Mouse (Mus musculus): Measurements from ENCODE around the gene Wdr92.

Wdr92 gene

DNA sequence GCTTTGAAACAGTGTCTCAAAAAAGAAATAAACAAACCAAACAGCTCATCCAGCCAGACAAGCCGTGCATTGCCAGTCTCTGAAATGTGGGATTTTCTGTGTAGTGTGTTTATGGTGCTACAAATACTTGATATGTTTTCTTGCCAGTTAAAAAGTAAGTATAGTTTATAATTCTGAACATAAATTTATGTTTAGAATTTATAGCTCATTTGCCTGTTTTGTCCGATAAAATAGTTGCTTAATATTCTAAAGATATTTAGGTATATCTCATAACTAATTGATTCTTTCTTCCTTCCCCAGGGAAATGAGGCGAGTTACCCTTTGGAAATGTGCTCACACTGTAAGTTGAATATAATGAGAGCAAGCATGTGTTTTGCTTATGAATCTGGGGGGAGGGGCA, at the start of gene Wdr92:
Wdr92 (plus strand) TSS at position 301 of the 400 bp plus-strand sequence.
- DNase-seq (ENCODE audit: low spot score in 2 of 2), result no peak

DNA sequence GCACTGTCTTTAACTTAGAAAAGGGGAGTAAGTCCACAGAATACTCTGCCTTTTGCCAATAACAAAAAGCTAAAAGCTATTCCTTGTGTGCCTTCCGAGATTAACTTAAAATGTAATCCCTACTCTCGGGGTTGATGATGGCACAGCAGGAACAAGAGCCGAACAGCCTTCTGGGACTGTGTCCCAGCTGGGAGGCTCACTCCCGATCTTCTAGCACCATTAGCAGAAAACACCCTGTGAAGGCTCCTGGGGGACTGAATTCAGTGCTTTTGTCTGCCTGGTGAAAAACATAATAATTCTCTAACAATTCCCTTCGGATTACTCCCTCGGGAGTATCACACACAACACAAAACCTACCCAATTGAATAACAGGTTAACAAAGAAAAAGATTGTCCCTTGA, 46.3 kb upstream of the Wdr92 start:
- DNase-seq (ENCODE audit: low spot score in 2 of 2), result no peak

DNA sequence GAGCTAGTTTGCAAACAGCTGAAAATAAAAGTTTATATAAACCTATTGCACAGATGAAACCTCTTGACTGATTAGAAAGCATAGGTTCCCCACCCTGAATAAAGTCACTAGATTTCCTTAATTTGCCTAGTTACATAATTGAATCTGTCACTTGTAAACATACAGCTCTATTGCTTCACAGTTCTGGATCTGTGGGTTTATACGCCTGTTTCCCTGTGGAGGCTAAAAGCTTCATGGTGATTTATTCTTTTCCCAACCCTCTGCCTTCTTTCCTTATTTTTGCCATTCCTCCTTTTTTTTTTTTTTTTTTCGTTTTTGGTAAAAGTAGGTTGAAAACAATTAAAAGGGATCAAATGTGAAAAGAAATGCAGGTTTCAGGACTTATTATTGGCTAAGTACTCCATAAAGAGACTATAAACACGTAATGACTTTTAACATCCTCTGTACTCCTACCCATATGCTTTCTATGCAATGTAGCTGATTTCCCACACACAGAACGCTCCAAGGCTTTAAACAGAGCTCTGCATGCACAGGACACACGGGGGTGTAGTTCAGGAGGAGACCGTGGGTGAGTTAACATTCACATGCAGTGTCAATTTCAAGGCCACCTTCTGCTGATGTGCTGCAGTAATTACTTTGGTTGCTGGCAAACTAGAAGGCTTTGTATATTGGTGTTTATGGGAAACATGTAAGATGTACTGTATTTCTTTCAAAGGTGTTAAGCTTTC, 43.4 kb upstream of the Wdr92 start:
- DNase-seq (ENCODE audit: low spot score in 2 of 2), result no peak

DNA sequence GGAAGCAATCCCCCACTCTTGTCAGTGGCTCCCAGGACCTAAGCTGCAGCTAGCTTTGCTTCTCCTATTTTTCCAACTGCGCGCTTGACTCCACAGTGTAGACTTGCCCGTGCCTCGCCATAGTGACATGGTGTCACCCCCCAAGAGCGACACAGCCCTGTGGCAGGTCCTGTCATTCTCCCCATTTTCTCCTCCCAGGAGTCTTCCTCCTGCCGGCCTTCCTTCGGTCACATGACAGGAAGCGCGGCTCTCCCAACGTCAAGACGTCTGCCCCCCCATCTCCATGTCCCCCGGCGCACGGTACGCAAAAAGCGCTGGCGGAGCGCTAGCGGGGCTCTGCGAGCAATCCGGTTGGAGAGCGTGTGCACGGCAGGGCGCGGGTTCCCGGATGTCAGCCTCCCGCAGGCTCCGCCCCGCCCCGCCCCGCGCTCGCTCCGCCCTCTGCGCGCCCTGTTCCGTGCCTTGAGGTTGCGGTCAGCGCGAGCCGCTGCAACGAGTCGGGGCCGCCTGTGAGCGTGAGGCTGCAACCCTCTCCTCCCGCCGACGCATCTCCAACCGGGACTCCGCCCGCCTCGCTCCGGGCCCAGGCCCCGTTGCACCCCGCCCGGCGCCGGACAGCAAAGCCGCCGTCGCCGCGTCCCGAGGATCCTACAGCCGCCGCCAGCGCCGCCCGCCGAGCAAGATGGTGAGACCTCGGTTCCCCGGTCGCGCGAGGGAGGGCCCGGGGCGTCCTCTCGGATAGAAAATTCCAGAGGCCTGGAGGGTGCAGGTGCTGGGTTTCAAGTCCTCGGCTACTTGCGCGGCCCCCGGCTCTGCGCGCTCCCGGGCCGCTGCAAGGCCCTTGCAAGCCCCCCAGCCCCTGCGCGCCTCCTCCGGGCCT, 22.8 kb upstream of the Wdr92 start, which contains the start of gene Ppp3r1:
Ppp3r1 (plus strand) TSS at position 406 of the 880 bp plus-strand sequence.
- DNase-seq (ENCODE audit: low spot score in 2 of 2), result peak; percentile 98

DNA sequence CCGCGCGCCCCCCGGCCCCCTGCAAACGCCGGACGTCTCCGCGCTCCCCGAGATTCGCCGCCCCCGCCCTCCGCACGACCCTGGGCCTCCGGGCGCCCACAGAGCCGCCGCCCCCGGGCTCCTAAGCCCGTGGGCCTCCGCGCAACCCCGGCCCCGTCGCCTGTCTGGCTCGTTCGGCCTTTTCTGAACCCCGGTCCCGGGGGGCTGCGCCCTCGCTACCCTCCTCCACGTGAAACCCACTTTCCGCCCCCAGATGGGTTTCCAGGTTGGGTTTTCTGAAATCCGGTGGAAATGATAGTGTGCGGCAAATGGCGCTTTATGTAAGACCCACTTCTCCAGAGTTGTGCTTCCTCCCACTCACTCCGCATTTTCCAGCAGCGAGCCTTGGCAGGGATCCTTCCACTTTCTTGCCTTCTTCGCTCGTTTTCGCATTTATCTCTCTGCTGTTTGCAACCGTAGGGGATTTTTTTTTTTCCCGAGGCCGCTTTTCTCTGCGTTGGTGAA, 22.1 kb upstream of the Wdr92 start:
- DNase-seq (ENCODE audit: low spot score in 2 of 2), result peak; percentile 77 to 81

DNA sequence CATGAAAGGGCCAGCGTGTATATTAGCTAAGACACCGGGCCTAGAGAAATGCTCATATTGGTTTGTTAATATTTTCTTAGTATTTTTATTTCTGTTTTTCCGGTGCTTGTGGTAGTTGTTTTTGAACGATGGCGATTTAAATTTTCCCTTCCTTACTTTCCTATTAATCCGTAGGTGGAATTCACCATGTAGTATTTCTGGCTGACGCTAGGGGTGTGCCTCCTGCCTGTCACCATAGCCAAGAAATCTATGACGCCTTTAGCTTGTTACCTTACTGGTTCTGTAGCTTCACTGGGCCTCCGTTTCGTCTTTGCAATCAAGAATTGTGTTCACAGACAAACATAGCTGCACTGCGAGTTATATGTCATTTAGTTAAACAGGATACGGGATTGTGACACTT, 21.7 kb upstream of the Wdr92 start:
- DNase-seq (ENCODE audit: low spot score in 2 of 2), result peak; percentile 67 to 81

DNA sequence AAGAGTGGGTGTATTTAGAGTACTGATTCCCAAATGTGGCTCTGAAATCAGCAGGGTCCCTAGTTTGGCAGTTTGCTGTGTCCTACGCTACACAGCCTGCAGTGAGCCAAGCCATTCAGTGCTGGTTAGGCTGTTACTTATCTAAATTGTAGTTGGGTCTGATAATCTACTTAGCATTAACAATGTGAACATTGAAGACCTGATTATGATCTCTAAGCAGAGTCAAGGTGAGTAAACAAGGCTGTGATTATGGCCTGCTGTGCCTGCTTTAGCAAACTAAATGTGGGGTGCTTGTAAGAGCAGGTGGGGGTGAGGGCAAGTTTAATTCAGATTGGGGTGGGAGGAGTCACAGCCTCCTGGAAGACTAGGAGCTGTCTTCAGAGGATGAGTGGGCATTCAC, 18.0 kb upstream of the Wdr92 start:
- DNase-seq (ENCODE audit: low spot score in 2 of 2), result no peak

DNA sequence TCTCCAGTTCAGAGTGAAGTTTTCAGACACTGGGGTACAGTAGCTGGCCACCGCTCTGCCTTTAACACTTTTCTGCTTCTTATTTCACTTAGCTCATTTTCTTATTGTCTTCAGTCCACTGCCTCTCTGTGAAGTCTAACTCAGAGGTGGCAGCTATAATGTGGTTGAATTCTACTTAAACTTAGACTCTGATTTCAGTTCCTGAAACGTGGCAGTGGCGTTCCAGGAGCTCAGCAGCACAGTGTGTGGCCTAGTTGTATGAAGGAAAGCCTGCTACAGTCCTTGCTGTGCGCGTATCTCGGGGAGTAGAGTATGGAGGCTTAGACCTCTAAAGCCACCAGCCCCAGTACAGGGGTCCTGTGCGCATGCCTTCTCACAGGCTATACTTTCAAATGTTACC, 15.3 kb upstream of the Wdr92 start:
- DNase-seq (ENCODE audit: low spot score in 2 of 2), result no peak

DNA sequence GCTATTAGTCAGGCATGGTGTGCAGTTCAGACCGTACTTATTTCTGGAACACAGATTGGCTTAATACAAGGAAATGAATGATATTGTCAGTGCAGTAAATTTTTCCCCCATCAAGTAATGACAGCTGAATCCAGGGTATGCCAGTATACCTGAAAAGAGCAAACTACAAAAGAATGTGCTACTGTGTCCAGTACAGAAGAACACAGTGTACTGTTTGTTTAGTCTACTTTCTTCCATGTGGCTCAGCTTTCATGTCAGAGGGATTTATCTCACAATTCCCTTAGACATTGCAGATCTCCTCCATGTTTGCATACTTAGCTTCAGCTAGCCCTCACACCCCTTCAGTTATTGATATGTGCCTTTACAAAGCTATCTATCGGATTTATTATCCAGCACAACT, 12.6 kb upstream of the Wdr92 start:
- DNase-seq (ENCODE audit: low spot score in 2 of 2), result no peak

DNA sequence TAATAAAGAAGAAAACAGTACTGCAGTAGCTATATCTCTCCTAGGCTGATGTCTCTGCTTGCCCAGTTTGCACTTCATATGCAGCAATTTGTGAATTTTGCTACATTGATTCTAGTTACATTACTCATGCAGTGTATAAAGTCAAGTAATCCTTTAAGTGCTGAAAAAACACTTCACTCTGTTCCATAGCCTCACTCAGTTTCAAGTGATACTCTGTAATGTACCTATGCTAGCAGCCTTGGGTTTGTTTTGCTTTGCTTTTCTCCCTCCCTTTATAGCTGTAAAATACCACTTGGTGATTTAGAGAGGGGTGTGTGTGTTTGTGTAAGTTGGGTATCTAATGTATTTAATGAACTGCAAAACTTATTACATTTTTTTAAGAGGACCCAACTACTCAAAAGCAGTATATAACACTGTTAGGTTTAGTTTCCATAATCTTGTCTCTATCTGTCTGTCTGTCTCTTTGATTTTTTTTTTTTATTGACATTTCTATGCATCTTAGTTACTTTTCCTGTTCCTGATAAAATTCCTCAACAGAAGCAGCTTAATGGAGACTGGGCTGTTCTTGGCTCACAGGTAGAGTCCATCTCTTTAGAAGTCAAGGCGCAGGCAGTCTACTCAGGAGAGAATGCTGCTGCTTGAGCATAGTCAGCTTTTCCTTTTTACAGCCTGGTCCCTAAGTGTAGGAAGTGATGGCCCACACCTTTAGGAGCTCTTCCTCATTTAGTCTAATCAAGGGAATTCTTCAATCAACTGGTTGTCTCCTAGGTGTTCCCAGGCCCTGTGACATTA, 10.8 kb upstream of the Wdr92 start:
- DNase-seq (ENCODE audit: low spot score in 2 of 2), result no peak

DNA sequence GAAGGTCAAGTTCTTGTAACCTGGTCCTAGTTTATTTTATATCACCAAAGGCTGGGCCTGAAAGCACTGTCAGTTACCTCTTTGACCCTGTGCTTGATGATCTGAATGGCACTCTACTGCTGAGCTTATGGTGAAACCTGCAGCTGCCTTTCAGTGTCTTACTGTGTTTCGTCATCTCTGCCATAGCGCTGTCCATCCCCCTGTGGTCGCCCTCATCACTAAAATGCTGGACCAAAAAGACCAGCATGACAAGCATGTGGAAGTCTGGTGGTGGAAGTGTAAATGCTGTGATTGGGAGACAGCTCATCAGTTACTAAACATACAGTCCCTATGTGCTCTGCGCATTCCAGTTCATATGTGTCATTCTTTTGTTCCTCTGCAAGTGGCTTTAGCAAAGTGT, 9.6 kb upstream of the Wdr92 start:
- no peak for DNase-seq (ENCODE audit: low spot score in 2 of 2)

DNA sequence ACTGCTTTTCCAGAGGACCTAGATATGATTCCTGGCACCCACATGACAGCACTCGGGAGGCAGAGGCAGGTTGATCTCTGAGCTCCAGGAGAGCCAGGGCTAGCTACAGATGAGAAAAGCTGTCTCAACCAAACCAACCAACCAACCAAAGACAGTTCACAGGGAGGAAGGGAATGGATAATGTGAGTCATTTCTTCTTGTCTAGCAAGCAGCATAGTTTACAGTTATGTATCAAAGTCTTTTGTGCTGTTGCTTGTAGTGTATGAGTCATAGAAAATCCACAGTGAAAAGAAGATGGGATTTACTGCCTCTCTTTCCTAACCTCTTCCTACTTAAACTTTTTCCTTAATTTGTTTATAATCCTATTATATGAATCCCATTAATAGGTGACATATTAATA, 5.3 kb upstream of the Wdr92 start:
- no peak for DNase-seq (ENCODE audit: low spot score in 2 of 2)

DNA sequence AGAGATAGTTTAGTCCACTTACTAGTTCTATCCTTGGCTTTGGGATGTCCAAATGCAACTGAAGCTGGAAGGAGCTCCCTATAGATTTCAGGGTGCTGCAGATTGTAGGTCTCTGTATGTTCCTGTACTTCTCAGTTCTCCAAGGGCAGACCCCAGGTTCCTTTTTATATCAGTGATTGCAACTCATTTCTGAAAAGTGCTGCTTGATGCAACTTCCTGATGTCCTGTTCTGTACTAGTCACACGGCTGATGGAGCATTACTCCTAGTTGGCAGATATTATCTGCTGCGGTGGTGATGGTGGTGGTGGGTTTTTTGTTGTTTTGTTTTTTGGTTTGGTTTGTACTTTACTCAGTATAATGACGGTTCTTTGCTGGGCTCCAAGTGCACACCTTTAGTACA, 1.2 kb upstream of the Wdr92 start:
- DNase-seq (ENCODE audit: low spot score in 2 of 2), result no peak

DNA sequence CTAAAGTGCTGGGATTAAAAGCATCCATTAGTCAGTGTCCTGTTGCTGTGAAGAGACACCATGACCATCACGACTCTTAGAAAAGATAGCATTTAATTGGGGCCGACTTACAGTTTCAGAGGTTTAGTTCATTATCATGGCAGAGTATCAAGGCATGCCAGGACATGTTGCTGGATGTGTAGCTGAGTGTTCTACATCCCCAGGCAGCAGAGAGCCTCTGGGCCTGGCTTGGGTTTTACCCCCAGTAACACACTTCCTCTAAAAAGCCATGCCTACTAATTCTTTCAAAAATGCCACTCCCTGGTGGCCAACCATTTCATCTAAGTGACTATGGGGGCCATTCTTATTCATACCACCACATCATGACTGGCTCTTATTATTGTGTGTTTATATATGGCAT, 1.3 kb downstream of the Wdr92 start:
- no peak for DNase-seq (ENCODE audit: low spot score in 2 of 2)

DNA sequence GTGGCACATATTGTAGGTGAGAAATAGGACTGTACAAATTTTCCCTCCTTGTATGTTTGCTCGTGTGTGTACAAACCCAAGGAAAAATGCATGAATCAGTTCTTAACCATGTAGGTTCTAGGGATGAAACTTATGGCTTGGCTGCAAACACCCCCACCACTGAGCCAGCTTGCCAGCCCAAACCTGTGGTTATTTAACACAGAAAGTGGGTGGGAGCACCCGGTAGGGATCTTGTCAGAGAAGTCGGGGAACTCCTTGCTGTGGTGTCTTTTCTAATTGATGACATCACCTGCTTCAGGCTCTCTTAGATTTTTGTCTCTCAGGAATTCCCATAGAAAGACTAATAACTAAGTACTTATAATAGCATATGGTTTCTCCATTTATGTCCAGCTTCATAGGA, 5.7 kb downstream of the Wdr92 start:
- DNase-seq (ENCODE audit: low spot score in 2 of 2), result no peak

DNA sequence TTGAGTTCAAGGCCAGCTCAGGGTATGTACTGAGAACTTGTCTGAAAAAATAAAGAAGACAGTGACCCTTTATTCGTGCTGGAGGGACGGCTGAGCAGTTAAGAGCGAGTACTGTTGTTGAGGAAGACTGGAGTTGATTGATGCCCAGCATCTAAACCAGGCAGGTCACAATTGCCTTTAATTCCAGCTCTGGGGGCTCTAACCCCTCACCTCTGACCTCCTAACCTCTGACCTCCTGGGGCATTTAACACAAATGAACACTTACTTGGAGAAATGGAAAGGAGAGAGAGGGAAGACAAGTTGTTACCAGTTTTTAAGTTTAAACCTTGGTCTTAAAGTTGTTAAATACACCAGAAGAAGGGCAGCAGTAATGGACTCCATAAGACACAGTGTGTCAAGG, 6.9 kb downstream of the Wdr92 start:
- no peak for DNase-seq (ENCODE audit: low spot score in 2 of 2)

DNA sequence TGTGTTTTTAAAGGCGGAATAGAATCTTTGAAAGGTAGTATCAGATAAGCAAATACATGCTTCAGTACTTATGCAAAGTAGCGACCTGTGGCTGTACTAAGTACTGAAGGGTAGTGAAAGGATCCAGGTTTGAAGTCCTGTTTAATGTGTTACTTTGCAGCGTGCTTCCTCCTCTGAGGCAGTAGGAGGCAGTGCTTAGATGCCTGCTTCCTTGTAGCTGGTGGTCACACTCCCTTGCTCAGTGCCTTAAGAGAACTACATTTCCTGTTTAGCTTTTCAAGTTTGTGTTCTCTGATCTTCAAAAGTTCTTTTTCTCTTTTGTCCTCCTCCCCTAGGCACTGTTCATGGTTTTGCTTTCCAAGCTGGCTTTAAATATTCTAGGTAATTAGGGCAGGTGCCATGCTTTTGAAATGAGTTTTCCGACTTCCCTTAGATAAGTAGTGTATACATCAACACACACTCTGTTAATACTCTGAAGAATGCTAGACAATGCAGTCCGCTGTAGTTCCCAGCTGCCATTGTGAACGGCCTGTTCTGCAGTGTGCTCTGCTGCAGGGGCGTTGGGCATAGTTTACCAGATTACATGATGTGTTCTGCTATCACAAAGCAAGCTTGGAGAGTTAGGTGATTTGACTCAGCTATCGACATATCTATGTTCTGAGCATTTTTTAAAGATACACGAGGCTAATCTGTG, 10.4 kb downstream of the Wdr92 start:
- no peak for DNase-seq (ENCODE audit: low spot score in 2 of 2)

DNA sequence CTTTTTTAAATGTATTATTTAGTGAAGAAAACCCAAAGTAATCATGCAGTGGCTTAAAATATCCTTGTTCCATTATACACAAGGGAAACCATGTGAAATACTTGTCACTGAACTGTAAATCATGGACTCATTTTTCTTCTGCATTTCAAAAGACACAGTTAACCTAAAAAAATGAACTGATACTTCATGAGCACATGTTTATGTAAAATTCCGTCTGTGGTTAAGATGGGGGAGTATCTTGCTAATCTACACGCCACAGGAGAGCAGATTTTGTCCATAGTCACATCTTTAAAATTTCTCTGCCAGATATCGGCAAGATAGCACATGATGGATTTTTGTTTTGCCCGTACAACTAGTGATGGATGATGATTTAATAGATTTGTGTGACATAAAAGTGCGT, 17.3 kb downstream of the Wdr92 start:
- no peak for DNase-seq (ENCODE audit: low spot score in 2 of 2)

DNA sequence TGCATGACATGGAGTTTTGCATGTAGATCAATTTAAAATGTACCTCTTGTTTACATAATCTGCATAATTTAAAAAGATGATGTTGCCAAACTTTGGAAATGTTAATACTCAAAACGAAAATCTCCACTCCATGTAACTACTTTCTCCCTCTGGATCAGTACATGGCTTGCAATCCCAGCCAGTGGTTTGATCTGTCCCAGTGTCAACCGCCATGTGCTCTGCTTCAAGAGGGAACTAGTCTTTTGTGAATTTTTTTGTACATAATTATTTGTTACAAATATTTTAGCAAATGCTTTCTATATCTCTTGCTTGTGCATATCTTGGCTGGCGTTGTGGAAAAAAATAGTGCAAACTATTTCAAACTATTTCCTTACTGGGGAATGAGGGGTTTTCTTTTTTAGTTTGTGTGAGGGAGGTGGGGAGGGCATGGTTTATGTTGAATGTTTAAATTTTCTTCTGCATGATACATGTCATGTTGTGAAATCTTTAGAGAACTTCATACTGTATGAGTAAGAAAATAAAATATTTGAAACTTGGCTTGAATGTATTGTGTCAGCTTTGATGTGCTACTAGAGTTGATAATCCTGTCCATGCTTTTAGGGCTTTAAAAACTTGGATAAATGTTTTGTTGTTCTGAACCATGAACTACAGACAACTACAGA, 18.1 kb downstream of the Wdr92 start:
- no peak for DNase-seq (ENCODE audit: low spot score in 2 of 2)

DNA sequence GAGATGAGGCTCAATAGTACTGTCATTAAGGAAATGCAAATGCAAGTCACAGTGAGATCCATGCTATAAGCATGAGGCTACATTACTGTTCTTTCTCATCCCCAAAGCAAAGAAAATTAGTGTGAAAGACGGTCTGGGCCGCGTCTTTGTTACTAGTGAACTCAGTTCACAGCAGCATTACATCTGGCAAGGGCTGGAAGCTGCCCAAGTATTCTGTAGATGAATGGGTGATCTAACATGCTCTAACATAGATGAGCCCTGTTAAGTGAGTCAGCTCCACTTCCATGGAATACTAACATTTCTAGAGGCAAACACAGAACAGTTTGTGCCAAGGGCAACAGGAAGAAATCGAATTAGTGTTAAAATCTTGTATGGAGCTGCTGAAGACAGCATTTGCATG, 19.0 kb downstream of the Wdr92 start:
- no peak for DNase-seq (ENCODE audit: low spot score in 2 of 2)

DNA sequence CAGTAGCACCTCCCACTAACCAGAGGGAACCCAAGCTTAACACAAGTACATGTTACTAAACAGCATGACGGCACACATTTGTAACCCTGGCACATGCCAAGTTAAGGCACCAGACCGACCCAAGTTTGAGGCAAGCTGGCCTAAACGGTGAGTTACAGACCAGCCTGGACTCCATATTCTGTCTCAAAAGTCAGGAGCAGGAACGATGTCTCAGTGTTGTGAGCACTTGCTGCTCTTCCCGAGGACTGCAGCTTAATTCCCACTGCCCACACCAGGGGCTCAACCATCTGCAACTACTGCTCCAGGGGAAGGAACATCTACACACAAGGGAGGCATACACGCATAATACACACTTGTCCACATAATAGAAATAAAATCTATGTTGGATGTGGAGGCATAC, 20.6 kb downstream of the Wdr92 start:
- no peak for DNase-seq (ENCODE audit: low spot score in 2 of 2)

All from right cerebral cortex, postnatal 10 days (tissue).